Mouse (Mus musculus) bone marrow macrophage, adult 2 months (primary cell): ENCODE results near the gene Ddx5.

ENCODE experiments used
- CTCF ChIP-seq: IDR thresholded peaks from 2 replicates; pipeline ENCODE4 v1.5.1; 2012; ENCODE audit warnings: low read depth, mild to moderate bottlenecking, low read length, moderate library complexity
- POLR2A ChIP-seq: IDR thresholded peaks from 2 replicates; pipeline ENCODE4 v1.6.1; 2012; ENCODE audit warnings: mild to moderate bottlenecking, low read depth, low read length, borderline replicate concordance

DNA sequence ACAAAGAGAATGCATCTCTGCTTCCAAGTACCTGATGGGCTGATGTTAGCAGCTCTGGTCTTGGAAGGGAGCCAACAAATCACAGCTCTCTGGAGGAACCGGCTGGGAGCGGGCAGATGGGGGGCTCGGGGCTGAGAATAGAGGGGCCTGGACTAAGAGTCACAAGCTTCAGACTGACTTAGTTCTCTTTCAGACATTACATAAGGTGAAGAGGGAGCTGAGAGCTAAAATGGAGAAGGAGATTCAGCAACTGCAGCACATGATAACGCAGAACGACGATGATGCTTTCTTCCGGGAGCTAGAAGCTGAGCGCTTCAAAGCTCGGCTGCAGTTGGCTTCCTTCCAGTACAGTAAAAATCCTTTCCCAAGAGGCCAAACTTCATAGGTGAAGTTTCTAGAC is 29.4 kb upstream of the Ddx5 start:
- TF ChIP-seq CTCF (no peak), POLR2A (no peak)
